Mouse (Mus musculus): ENCODE results near the gene Pcyox1.

GRCm38 (mm10) chr6:86404996-86405395 lies 8.0 kb upstream of the Pcyox1 start:
- TF ChIP-seq CTCF (IDR thresholded peaks at IDR 0.05; ENCODE audit: low read depth, low read length) (no peak), POLR2AphosphoS5 (IDR thresholded peaks at IDR 0.05; ENCODE audit: insufficient replicate concordance, low read depth, low read length) (no peak)
